Mouse (Mus musculus): ENCODE data around the gene Cdh24.

Gene Cdh24

DNA sequence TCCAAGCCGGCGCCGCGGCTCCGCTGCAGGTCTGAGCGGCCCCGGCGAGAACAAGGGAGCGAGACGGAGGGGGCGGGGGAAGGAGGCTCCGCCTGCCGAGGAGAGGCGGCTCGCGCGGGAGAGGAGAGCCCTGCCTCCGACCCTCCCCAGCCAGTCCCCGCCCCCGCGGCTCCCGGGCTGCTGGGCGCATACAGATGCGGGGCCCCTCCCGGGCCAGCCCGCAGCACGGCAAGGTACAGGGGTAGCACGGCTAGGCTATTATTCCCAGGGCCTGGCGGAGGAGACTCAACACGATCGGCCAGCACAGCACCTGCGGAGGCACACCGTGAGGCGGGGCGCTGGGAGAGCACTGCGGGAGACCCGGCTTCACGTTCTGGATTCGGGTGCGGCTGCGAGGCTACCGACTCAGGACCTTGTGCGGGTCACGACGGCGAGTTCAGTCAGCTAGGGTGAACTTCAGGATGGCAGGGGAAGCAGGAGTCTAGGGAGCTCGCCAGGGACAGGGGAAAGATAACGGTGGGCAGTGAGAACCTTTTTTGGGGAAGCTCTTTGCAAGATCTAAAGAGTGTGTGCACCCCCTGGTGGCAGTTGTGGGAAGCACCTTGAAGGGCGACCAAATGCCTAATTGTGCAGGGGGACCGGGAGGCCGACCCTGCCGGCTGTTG, at the start of gene Cdh24:
Gene Cdh24, minus strand, starts transcription at position 60 of the 665 bp plus-strand sequence.
- peak; percentile 78 for DNase-seq

DNA sequence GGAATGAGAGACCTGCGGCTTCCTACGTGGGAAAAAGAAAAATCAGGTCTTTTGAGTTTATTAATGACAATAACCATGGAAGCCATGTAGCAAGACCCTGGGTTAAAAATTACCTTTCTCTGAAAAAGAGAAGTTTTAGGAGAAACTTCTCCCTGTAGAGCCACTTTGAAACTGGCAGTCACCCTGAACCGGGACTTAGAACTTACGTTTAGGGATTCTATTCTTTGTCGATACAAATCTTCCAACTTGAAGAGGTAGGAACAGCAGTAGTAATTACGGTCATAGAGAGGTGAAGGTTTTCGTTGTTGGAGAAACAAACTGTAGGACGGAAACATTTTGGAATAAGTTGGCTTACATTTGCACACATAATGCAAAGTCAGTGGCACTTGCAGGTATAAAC, 46.1 kb upstream of the Cdh24 start:
- no peak for DNase-seq

DNA sequence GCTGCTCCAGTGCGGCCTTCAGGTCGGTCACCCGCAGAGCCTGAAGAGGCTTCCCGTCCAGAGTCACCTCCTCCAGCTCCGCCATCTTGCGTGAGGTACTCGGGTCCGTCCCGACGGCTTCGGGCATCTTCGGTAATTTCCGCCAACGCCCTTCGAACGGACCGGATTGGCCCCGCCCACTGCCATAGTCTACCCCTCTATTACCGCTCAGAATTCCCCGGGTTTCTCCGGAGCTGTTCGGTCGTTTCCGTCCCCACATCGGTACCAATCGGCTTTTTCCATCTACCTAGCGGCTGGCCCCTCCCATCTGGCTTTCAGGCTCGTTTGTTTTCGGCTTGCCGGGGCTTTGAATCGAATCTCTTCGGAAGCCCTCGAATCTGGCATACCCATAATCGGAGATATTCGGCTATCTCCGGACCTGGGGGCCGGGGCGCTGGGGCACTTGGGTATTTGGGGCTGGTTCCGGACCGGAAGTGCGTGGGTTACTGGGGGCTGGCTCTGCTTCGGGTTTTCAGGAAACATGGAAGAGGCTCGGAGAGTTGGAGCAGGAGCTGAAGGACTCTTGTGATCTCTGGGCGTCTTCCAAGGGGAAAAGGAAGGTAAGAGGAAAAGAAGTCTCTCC, 45.5 kb upstream of the Cdh24 start, which contains the start of gene Acin1:
Gene Acin1, minus strand, starts transcription at position 410 of the 622 bp plus-strand sequence.
- peak; percentile 100 for DNase-seq

- DNase-seq, result no peak
Measured at GRCm38 (mm10) chr14:54686063-54686521, 44.9 kb upstream of the Cdh24 start, which contains the start of gene 1700123O20Rik. Gene 1700123O20Rik, plus strand, starts transcription at chr14:54686216.

DNA sequence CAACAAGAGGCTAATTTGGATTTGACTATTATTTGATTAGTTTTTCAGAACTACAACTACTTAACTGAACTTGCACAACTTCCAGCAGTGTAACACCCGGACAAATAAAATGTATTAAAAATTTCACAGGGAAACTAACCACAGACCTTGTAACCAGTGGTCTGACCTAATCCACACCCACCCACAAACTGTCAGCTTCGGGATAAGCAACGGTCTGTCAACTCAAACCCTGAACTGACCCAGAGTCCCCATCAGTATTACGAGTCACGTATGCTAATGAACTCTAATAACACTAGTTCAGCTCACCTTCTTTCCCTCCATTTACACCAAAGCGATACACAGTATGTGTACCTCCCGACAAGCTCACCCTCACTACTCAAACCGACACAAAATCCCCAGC, 44.3 kb upstream of the Cdh24 start:
- no peak for DNase-seq

DNA sequence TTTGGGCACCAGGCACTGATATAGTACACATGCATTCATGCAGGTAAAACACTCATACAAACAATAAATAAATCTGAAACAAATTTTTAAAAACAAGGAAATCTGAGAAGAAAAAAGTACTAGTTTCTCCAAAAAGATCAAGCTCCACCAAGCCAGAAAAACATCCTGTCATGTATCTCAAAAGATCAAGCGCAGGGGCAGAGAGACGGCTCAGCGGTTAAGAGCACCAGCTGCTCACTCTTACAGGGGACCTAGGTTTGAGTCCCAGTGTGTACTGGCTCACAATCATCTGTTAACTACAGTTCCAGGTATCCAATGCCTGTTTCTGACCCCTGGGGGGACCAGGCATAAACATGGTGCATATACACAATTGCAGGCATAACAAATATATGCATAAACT, 41.2 kb upstream of the Cdh24 start:
- DNase-seq, result no peak

DNA sequence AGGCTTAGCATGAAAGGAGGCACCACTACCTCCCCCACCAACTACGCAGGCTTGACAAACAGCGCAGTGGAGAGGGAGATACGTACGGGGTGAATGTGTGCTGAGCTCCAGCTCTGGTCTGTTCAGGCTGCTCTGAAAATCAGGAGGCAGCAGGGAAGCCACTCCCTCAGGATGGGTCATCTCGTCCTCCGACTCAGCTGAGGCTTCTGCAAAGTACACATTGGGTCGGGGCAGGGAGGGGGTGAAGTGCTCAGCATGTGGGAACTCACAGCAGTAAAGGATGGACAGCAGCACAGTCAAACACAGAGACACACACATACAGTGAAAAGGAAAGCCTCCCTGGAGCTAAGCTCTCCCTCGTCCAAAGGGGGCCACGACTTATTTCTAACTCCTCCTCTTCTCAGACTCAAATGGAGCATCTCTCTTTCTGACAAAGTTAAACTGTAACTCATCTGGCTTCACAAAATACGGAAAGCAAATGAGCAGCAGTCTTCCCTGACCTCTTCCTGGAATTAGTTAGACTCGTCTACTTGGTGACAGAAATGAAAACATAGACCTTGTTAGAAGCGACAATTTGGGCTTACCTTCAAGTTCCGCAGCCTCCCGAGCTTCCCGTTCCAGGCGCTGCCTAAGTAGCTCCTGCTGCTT, 37.6 kb upstream of the Cdh24 start:
- no peak for DNase-seq

- no peak for DNase-seq
Measured at GRCm38 (mm10) chr14:54676290-54676689, 35.1 kb upstream of the Cdh24 start.

DNA sequence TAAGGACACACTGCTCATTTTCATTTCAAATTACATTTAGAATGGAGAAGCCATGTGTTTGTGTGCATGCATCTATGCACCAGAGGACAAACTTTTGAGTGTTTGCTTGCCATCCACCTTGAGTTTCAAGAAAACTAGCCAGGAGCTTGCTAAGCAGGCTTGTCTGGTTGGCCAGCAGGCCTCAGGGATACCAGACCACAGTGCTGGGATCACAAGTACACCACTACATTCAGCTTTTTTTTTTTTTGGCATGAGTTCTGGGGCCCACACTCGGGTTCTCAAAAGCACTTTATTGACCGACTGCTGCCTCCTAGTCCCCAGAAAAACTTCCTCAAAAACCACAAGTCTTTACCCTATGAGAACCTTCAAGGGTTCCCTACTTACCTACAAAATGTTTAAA, 33.2 kb upstream of the Cdh24 start:
- DNase-seq, result no peak

GRCm38 (mm10) chr14:54669381-54669780, 28.2 kb upstream of the Cdh24 start:
- DNase-seq, result no peak

DNA sequence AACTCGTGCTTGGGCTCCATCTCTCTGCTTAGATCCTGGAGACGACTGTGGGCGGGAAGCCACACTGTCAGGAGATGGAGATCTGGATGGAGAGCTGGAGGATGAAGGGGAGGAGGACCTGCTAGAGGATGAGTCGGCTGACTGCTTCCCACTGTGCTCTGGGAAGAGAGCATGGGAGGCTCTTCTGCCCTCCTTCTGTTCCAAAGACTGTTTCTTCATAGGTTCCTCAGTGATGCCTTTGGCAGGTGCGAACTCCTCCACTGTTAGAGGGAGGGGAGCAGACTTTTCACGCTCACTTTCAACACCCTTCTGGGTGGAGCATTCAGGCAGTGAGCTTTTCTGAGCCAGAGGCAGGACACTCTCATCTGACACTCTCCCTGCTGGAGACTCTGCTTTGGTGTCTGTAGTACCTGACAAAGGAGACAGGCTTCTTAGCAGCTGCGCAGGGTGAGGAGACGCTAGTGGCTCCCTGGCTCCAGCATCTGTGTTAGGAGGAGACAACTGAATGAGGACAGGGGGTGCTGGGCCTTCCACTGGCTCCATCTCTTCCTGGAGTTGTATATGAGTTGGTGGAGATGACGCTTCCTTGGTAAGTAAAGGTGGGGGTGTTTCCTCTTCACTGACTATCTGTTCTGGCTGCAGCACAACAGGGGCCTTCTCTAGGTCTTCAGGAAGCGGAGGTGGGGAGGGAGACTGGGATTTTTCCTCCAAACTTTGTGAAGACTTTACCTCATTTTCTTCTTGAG, 23.5 kb upstream of the Cdh24 start:
- DNase-seq, result no peak

- no peak for DNase-seq
Measured at GRCm38 (mm10) chr14:54660009-54660408, 18.8 kb upstream of the Cdh24 start.

DNA sequence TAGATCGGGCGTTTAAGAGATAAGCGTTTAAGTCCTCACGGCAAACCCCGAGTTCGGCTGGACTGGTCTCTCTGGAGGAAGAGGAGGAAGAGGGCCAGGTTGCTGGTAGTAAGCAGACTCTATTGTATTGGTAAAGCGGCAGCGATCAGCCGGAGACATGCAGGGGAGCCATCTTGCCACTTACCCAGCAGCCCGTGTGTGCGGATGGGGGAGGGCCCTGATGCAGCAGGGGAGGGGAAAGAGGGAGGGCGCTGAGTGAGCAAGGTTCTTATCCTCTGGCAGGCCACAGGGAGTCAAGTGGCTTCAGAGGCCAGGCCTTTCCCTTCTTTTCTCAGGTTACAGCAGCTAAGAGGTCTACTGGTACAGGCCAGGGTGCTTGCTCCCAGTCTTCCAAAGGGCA, 12.3 kb upstream of the Cdh24 start:
- DNase-seq, result peak; percentile 79

DNA sequence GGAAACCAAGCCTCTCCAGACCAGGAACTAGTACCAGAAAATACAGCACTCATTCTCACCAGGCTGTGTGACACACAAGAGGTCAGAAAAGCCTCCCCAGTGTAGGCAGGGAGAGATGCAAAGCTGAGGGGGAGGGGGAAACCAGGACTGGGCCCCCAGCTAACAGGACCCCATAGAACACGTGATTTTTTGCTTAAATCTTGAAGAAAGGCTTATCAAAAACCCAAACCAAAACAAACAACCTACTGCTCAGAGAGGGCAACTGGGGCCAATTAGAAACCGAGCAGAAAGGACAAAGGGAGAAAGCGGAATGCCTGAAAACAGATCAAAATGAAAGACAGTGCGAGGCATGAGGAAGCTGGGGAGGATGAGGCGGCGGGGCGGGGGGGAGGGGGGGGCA, 11.6 kb upstream of the Cdh24 start:
- no peak for DNase-seq

GRCm38 (mm10) chr14:54651556-54651955, 10.4 kb upstream of the Cdh24 start:
- DNase-seq, result no peak

DNA sequence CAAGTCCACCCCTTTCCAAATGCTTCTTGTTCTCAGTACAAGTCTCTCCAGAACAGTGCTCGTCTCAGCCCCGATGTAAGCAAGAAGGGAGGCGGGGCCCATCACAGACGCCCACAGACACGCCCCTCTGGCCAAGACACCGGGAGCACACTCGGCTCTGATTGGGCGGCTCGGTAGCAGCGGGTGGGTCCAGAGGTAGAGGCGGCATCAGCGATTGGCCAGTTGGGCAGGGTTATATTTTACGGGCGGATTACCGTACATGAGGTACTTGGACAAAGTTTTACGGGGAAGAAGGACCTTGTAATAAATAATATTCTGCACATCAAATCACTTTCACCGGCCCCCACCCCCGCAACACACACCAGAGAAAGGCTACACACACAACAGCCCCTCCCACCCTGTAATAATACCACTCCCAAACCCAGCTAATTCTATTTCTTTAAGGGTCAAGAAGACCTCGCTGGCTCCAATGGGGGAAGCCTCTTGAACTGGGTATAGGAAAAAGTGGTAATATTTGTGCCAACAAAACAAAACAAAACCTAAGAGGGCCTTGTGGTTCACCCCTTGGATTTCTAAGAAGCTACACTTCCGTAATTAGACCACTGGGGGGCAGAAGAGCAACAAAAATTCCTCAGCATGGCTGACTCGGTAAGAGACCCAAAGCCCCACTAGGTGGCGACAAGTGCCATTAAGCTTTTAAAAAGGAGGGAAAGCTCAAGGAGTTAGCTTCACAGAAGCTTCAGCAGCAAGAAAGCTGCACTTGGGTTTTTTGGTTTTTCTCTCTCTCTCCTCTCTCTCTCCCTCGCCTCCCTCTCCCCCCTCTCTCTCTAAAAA, 9.7 kb upstream of the Cdh24 start:
- peak; percentile 77 for DNase-seq

DNA sequence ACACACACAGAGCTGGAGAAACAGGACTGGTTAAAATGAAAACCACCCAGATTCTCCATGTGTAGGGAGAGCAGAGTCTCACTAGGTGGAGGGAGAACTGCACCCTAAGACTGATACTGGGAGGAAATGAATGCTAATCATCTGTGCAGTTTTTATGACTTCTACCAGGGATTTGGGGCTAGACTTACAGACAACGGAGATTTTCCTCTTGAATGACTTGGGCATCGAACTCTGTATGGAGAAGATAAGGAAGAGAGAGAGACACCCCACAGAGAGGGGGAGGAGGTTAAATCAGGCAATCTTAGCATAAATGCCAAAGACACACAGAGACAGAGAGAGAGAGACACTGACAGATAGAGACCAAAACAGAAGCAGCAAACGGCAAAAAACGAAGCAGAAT, 6.7 kb upstream of the Cdh24 start:
- no peak for DNase-seq

GRCm38 (mm10) chr14:54646898-54647636, 5.9 kb upstream of the Cdh24 start:
- no peak for DNase-seq

DNA sequence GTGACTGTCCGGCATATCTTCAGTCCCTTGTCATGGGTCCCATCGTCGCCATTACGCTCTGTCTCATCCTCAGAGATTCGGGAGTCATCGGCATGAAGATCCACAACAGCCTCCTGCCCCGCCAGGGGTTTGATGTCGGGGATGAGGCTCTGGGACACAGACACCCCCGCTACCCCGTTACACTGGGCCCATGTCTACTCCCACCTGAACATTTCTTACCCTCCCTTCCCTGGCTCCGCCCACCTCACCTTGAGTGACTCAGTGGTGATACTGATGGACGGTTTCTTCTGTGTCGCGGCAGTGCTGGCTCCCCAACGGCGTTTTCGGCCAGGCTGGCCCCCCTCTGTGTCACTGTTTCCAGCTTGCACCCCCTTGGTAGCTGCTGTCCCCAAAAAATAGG, 5.3 kb upstream of the Cdh24 start:
- DNase-seq, result no peak

DNA sequence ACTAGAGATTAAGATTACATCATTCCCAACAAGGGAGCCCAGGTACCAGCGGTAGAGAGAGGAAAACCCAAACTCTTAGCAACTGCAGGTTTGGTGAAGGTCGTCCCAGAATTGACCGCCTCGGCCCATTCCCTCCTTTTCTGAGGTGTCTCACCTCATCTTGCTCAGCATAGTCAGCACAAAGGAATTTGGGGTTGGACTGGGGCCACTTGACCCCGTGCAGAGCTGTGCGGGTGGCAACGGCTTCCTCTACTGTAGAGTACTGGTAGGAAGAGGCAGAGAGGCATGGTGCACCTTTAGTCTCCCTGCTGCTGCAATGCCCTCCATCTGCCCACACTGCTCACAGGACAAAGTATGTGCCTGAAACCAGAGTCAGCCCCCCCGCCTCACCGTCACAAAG, 3.1 kb upstream of the Cdh24 start:
- no peak for DNase-seq

DNA sequence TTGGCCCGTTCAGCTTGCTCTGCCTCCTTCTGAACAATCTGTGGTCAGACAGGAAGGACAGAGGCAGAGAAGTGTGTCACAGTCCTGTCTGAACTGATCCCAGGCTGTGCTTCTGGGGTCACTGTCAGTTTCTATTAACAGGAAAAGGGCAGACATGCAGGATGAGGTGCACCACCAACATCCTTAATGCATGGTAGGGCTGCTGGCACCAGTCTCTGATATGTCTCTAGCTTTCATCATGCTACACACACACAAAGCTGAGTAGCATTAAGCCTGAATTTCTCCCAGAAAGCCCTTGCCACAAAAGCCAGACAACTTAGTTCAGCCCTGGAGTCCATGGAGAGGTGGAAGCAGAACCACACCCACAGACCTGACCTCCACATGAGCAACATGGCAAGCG, 1.8 kb upstream of the Cdh24 start:
- DNase-seq, result no peak
